Mouse (Mus musculus) small intestine, adult 2 months (tissue): ENCODE data around the gene Ube2d2b. TPM values are rescaled to one million over a fixed set of nuclear protein-coding genes. Genes with fewer than 3 reads are reported as not detected.

Experiments used
- H3K27ac ChIP-seq: fragments of 200-500 bp; 2 replicates; pipeline ENCODE4 v1.5.1; 2012; ENCODE audit warnings: low read depth, low read length, control low read depth, inconsistent platforms; ENCODE audit not compliant: insufficient read depth
- H3K27me3 ChIP-seq: fragments of 200-500 bp; 2 replicates; pipeline ENCODE4 v1.6.1; 2012; ENCODE audit warnings: mild to moderate bottlenecking, moderate library complexity, low read length, inconsistent platforms; ENCODE audit not compliant: control insufficient read depth, insufficient read depth
- H3K36me3 ChIP-seq: fragments of 200-500 bp; 2 replicates; pipeline ENCODE4 v1.6.1; 2012; ENCODE audit warnings: mild to moderate bottlenecking, low read length, control low read depth, inconsistent platforms; ENCODE audit not compliant: control insufficient read depth, insufficient read depth
- H3K4me1 ChIP-seq: fragments of 200-500 bp; 2 replicates; pipeline ENCODE4 v1.6.1; 2012; ENCODE audit warnings: low read length, inconsistent platforms, mixed read lengths; ENCODE audit not compliant: control insufficient read depth, insufficient read depth, insufficient read length
- H3K4me3 ChIP-seq: fragments of 200-500 bp; 2 replicates; pipeline ENCODE4 v1.5.1; 2012; ENCODE audit warnings: low read depth, mild to moderate bottlenecking, control low read depth, inconsistent platforms, low read length, moderate library complexity
- CTCF ChIP-seq: fragments of 200-500 bp; IDR thresholded peaks from 2 replicates; pipeline ENCODE4 v1.5.1; 2012; ENCODE audit warnings: low read depth, mild to moderate bottlenecking, control low read depth, inconsistent platforms, low read length, moderate library complexity, mixed read lengths; ENCODE audit not compliant: insufficient replicate concordance, insufficient read length; ENCODE audit errors: extremely low read depth
- POLR2A ChIP-seq: fragments of 200-500 bp; IDR thresholded peaks from 2 replicates; pipeline ENCODE4 v1.6.1; 2012; ENCODE audit warnings: low read depth, mild to moderate bottlenecking, control low read depth, inconsistent platforms, low read length, moderate library complexity
- WGBS: fragments of 180-500 bp; shearing (Covaris S2); methylation state at CpG from one replicate; pipeline ENCODE4 v1.1.7; 2018; 5-methylcytosine and 5-hydroxymethylcytosine counted together
- polyA plus RNA-seq: library from polyadenylated mRNA; depleted of rRNA; stranded (reverse); fragments of >200 nt; gene quantifications from 2 replicates; pipeline ENCODE4 v1.2.3, GENCODE M21; 2012

Gene Ube2d2b
- polyA plus RNA-seq, 1 experiment: not detected

GRCm38 (mm10) chr5:107834287-107834686 is 4.4 kb downstream of the Ube2d2b start:
- Histone ChIP-seq H3K4me1 (no peaks in the 10 kb centered on the region; the same call in 1 of the 2 replicates), H3K27ac (no peak overlapping the region), H3K4me3 (no peak overlapping the region), H3K27me3 (no peaks in the 10 kb centered on the region), H3K36me3 (no peaks in the 10 kb centered on the region)
- TF ChIP-seq POLR2A (no peak), CTCF (no peak)
- 69% methylated on average over 1 of the region's 1 CpGs for WGBS

- no peak overlapping the region; the same call in 1 of the 2 replicates for H3K27ac ChIP-seq
These were observed 9.2 kb downstream of the Ube2d2b start for GRCm38 (mm10) chr5:107838891-107839644.

GRCm38 (mm10) chr5:107840549-107841238 is 10.8 kb downstream of the Ube2d2b start:
- H3K27ac ChIP-seq: no peak overlapping the region
- WGBS: 38% methylated on average over 5 of the region's 5 CpGs
- peaks cover 4% of the 10 kb centered on the region for H3K36me3 ChIP-seq
- H3K4me3 ChIP-seq: no peak overlapping the region
- no peaks in the 10 kb centered on the region for H3K27me3 ChIP-seq
- peaks cover 4% of the 10 kb centered on the region; the same call in 1 of the 2 replicates for H3K4me1 ChIP-seq
- TF ChIP-seq CTCF (no peak), POLR2A (no peak)

More at GRCm38 (mm10) chr5:107838891-107839644, 9.2 kb downstream of the Ube2d2b start:
- Histone ChIP-seq H3K4me1 (peaks cover 4% of the 10 kb centered on the region; the same call in 1 of the 2 replicates), H3K27me3 (no peaks in the 10 kb centered on the region), H3K4me3 (no peak overlapping the region), H3K36me3 (peaks cover 4% of the 10 kb centered on the region)
- WGBS: 18% methylated on average over 3 of the region's 3 CpGs
- TF ChIP-seq POLR2A (no peak), CTCF (no peak)

- Histone ChIP-seq H3K4me1 (no peaks in the 10 kb centered on the region), H3K36me3 (no peaks in the 10 kb centered on the region), H3K27ac (no peak overlapping the region), H3K27me3 (no peaks in the 10 kb centered on the region), H3K4me3 (no peak overlapping the region)
- TF ChIP-seq CTCF (no peak), POLR2A (no peak)
- 60% methylated on average over 5 of the region's 5 CpGs for WGBS
These were observed 17.4 kb downstream of the Ube2d2b start for GRCm38 (mm10) chr5:107847349-107847748.

GRCm38 (mm10) chr5:107847817-107848216 is 17.9 kb downstream of the Ube2d2b start:
- Histone ChIP-seq H3K4me1 (no peaks in the 10 kb centered on the region), H3K4me3 (no peak overlapping the region), H3K27me3 (no peaks in the 10 kb centered on the region), H3K27ac (no peak overlapping the region), H3K36me3 (no peaks in the 10 kb centered on the region)
- no peak for TF ChIP-seq POLR2A
- no peak for TF ChIP-seq CTCF
- 69% methylated on average over 2 of the region's 2 CpGs for WGBS

GRCm38 (mm10) chr5:107848964-107849363 is 19.1 kb downstream of the Ube2d2b start:
- 90% methylated on average over 4 of the region's 4 CpGs for WGBS
- Histone ChIP-seq H3K4me3 (no peak overlapping the region), H3K4me1 (peaks cover 3% of the 10 kb centered on the region; the same call in 1 of the 2 replicates), H3K27ac (no peak overlapping the region), H3K36me3 (no peaks in the 10 kb centered on the region), H3K27me3 (no peaks in the 10 kb centered on the region)
- no peak for TF ChIP-seq POLR2A
- no peak for TF ChIP-seq CTCF

- TF ChIP-seq CTCF: no peak
- TF ChIP-seq POLR2A: no peak
- no peaks in the 10 kb centered on the region for H3K36me3 ChIP-seq
- H3K27me3 ChIP-seq: no peaks in the 10 kb centered on the region
- peaks cover 3% of the 10 kb centered on the region; the same call in 1 of the 2 replicates for H3K4me1 ChIP-seq
- no peak overlapping the region for H3K4me3 ChIP-seq
- H3K27ac ChIP-seq: no peak overlapping the region
- 28% methylated on average over 6 of the region's 6 CpGs for WGBS
These were observed 23.9 kb downstream of the Ube2d2b start for GRCm38 (mm10) chr5:107853807-107854206.
